Mouse (Mus musculus) left cerebral cortex, postnatal 25 days (tissue): Measurements from ENCODE around the gene Hoxb7. TPM values are rescaled to one million over a fixed set of nuclear protein-coding genes. Genes with fewer than 3 reads are reported as not detected.

ENCODE experiments used
- DNase-seq, 2 experiments: peaks; one replicate each; pipeline ENCODE4 v3.0.0; 2022; ENCODE audit warnings: low spot score in 2 of 2, mixed read lengths in 1 of 2
- intact Hi-C: fragments of 180-260 bp; cut with DNase I; formaldehyde crosslinking; loops from one replicate; pipeline ENCODE4 v1.15.1; 2025
- total RNA-seq, 2 experiments: library from RNA; stranded (reverse); gene quantifications; 2 replicates each; pipeline ENCODE4 v1.2.3; 2021

Gene Hoxb7
- total RNA-seq, 2 experiments from 2014 or later, result not detected

DNA sequence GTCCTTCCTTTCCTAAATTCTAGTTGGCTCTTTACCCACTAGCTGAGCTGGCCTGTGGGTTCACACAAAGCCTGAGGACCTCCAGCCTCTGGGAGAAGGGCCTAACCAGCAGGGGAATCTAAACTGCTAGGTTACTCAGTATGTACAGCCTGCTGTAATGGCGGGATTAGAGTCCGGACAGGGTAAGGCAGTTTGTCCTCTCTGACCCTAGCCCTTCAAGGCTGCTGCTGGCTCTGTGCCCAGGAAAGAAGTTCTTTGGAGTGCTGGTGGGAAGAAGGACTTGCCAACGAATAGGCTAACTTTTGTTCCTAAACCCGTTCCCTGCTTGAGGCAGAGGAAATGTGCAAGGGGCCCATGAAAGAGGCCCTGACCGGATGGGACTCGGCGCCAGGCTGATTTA, 20.5 kb upstream of the Hoxb7 start:
- no peak for DNase-seq
- intact Hi-C loops, result loop anchor here (5.0 to 10.0 kb wide), 3 partner anchors 64 to 1121 kb away; partner anchors contain the start of genes Dlx4 and Hoxb2

DNA sequence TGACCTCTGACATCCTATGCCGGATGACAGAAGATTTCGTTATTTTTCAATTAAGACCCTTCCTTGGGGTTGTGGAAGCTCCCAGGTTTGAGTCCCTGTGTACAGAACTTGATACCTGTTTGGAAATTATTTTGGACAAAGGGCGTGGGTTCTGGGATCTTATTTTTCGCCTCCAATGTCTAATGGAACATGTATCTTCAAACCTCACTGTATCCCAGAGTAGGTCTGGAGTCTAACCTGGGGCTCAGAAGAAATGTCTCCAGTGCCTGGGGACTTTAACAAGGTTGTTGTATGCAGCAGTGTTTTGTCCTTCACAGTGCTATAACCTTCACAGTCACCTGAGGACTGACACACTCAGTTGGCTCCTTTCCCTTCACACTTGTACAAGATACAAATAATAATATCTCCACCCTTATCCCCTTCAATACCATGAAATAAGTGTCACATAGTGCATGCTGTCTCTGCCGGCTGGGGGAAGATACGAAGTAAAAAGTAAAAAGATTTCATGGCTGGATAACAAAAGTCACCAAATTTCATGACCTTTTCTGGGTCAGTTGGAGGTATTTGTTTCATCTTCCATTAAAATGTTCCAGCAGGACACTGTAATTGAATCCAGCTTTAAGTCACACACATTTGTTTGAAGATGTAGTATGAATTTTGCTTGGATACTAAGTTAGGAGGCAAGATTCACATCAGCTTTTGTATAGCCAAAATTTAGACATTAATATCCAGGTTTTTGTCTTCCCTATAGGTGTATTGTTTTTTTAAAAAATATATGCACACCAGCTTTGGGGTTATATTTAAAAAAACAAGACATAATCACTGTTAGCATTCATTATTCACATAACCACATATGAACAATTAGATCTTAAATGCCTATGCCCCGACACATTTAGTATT, 19.2 kb upstream of the Hoxb7 start:
- intact Hi-C loops, result loop anchor here (5.0 to 10.0 kb wide), 3 partner anchors 65 to 1122 kb away; partner anchors contain the start of genes Dlx4 and Hoxb2
- no peak for DNase-seq

DNA sequence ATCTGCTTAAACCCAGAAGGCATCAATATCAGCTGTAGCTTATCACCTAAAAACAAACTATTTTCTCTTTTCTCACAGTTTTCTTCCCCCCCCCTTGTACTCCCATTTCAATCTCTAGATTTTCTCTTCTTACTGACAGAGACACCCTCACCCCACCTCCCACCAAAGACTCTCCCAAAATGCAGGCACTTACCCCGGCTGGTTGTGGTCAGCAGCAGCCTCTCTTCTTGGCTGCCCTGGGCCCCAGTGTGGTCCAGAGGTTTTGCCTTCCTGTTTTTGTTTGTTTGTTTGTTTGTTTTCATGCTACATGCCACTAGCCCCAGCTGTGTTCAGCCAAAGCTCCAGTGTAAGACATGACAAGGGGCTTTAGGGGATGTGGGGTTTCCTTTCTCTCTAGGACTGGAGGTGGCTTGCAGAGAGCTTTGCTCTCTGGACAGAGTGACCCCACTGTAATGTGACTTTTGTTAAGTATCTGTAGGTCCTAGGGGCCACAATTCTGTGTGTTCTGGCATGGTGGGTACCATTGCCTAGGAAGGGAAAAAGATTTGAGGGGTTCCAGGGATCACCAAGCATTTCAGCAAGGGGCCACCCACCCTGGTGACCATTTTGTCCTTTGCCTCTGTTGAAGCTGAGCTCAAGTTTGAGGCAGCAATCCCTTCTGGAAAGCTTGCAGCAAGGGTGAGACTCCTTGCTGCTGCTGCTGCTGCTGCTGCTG, 18.2 kb upstream of the Hoxb7 start:
- DNase-seq, result no peak
- intact Hi-C loops, result loop anchor here (5.0 to 10.0 kb wide), 3 partner anchors 66 to 1123 kb away; partner anchors contain the start of genes Dlx4 and Hoxb2

DNA sequence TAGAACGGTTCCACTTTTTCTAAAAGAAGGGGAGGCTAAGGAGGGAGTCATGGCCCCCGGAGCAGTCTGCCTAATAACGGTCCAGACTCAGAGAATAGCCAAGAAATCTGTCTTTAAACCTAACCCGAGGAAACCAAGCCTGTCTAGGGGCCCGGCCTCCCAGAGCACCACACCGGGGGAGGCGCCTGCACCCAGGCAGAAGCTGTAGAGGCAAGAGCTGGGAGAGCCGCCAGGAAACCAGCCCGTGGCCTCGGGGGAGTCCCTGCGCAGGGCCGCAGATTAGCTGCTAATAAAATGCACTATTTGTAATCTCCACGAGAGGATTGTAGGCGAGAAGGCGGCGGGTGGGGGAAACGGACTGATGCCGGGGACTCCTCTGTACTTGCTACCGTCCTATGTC, 16.6 kb upstream of the Hoxb7 start:
- DNase-seq, result no peak
- intact Hi-C loops, result loop anchor here (5.0 to 10.0 kb wide), 3 partner anchors 68 to 1125 kb away; partner anchors contain the start of genes Dlx4 and Hoxb2

DNA sequence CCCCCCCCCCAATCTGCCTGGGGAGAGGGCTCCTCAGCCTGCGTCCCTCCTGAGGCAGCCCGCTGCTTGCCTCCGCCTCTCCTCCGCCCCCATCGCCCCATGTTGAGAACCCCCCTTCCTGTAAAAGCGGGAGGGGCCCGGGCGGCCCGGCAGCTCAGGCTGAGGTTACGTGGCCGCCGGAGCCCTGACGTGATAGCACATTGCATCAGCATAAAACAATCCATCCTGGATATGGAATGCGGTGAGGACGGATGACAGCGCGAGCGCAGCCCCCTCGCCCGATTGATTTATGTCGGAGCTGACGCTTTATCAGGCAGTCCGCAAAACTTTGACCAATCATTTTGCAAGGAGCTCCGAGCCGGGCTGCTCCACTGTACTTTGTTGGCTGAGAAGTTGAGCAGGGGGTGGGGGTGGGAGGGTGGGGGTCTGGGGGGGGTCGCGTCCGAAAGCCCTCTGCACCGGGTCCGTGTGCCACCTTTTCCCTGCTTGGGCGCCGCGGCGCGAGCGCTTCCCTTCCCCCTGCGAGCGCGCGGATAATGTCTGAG, 15.4 kb upstream of the Hoxb7 start, which contains the start of gene Hoxb9:
Gene Hoxb9 (plus strand): TSS at position 462 of the 545 bp plus-strand sequence.
- intact Hi-C loops, result no loop called here
- no peak for DNase-seq

DNA sequence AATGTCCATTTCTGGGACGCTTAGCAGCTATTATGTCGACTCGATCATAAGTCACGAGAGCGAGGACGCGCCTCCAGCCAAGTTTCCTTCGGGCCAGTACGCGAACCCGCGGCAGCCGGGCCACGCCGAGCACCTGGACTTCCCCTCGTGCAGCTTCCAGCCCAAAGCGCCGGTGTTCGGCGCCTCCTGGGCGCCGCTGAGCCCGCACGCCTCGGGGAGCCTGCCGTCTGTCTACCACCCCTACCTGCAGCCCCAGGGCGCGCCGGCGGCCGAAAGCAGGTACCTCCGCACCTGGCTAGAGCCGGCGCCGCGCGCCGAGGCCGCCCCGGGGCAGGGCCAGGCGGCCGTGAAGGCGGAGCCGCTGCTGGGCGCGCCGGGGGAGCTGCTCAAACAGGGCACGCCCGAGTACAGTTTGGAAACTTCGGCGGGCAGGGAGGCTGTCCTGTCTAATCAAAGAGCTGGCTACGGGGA, 14.8 kb upstream of the Hoxb7 start:
- no peak for DNase-seq
- intact Hi-C loops, result no loop called here

DNA sequence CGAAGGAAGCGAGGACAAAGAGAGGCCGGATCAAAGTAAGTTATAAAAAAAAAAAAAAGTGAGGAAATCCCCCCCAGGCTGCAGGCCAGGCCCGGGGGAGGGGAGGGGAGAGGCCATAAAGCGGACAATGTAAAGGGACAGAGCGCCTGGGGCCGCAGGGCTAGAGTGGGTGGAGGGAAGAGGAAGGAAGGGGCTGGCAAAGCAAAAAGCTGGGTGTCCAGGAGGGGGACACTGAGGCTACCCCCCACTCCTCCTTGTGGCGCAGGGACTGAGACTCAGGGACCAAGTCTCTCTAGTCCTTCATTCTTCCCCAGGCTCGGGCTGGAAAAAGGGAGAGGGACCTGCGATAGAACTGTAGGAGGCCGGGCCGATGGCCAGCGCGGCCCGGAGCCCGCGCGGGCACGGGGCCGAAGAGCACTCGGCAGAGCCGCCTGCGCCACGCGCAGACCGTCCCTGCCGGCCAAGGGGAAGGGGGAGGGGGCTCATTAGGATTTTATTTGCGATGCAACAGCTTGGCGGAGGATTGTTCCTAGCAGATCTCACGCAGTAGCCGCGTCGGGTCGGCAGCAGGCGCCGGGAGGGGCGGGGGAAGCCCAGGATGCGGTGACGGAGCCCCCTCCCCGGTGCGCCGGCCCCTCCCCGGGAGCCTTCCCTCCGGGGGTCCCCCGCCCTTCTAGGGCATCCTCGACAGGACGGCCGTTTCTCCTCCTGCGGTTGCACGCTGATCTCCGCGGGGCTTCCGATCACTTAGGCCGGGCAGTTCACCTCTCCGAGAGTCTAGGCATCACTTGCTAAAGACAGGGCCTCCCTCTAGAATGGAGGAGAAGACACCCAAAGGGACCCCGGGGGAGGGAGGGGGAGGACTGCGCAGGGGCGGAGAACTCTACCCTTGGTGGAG, 14.2 kb upstream of the Hoxb7 start:
- intact Hi-C loops, result no loop called here
- no peak for DNase-seq

DNA sequence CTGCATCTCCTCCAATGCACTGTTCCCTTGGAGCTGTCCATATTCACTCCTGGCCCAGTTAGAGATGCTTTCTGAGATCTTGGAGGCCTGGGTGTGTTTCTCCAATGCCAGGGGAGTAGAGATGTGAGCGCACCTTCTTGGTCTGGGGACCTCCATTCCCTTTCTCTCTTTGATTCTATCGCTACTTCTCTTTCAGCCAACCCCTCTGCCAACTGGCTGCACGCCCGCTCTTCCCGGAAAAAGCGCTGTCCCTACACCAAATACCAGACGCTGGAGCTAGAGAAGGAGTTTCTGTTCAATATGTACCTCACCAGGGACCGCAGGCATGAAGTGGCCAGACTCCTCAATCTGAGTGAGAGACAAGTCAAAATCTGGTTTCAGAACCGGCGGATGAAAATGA, 12.0 kb upstream of the Hoxb7 start:
- DNase-seq, result no peak

DNA sequence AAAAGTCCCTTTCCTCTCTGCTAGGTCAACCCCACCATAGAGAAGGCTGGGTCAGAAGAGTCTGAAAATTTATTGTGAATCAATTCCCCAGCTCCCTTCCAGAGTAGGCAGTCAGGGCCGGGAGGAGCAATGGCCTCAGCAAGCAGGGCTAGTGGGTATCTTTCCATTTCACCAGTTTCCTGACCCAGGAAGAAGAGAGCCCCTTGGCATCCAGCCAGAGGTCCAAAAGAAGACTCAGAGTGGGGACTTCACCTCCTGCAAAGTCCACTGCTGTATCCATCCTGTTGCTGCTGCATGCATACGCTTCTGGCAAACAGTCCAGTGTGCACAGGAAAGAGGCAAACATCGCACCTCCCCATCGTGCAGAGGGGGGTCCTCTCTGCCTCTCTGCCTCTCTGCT, 10.5 kb upstream of the Hoxb7 start:
- no peak for DNase-seq
- intact Hi-C loops, result loop anchor here (5.0 kb wide), 2 partner anchors 466 to 511 kb away; partner anchors contain the start of gene Cbx1

More for the DNA sequence above, 12.0 kb upstream of the Hoxb7 start:
- intact Hi-C loops, result no loop called here

DNA sequence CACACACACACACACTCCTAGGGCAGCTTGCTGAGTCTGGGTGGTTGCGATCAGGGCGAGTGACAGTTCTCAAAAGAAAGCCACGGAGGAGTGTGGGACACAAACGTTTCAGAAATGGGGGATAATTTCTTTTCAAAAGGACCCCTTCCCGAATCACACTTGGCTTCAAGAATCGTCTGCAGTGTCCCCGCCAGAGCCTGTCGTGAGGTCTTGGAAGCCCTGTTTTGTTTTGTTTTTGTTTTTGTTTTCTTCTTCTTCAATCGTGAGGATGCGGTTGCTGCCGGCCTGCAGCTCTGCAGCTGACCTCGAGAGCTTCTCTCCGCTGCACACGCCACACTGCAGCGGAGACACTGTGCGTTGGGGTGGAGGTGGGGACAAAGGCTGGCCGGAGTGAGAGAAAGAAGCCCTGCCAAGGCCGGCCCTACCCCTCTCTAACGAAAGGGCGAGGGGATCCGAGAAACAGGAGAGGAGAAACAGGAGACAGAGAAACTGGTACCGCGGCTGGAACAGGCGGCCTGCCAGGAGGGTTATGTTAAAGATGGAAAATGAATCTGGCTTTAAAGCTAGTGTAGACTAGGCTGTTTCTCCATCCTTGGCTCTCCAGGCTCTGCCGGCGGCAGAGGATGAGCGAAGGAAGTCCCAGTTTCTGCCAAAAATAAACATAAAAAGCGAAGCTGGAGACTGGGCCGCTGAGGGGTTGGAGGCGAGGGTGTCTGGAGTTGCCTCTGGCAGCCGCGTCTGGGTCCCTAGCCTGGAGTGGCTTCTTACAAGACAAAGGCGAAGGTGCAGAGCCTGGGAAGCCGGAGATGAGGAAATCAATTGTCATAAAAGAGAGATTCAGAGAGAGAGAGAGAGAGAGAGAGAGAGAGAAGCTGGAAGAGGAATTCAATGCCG, 9.0 kb upstream of the Hoxb7 start:
- no peak for DNase-seq
- intact Hi-C loops, result loop anchor here (1.0 to 5.0 kb wide), 6 partner anchors 275 to 585 kb away; partner anchors contain the start of gene Cbx1

DNA sequence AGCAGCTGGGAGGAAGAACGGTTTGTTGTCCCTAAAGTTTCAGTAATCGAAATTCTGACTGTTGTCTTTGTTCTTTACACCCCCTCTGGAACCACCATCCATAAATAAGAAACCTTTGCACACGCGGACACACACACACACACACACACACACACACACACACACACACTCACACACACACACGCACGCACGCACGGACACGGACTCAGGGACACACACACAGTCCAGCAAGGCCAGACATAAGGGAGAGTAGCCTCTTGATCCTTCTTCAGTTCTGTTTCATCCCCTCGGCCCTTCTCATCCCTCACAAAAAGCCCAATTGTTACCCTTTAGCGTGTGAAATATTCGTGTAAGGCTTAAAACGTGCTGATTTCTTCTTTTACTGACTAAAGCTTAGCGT, 8.1 kb upstream of the Hoxb7 start:
- no peak for DNase-seq
- intact Hi-C loops, result loop anchor here (1.0 to 5.0 kb wide), 6 partner anchors 274 to 584 kb away; partner anchors contain the start of gene Cbx1

DNA sequence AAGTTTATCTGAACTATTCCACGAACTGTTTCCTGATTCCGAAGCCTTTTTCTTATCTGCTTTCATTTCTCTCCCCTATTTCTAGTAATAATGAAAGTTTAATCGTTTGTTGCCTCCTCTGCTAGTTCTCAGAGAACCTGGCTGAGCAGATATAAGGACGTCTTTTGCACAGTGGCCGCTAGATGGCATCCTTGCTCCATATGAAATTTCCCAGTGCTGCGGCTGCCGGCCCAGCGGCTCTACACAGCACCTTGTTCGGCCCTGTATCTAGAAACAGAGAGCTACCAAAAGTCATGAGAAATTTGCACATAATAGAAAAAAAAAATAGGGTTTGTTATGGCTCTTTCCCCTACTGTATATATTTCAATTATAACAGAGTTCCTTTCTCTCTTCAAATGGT, 7.7 kb upstream of the Hoxb7 start:
- peak; percentile 83 to 89 for DNase-seq
- intact Hi-C loops, result loop anchor here (1.0 to 5.0 kb wide), 6 partner anchors 274 to 584 kb away; partner anchors contain the start of gene Cbx1

DNA sequence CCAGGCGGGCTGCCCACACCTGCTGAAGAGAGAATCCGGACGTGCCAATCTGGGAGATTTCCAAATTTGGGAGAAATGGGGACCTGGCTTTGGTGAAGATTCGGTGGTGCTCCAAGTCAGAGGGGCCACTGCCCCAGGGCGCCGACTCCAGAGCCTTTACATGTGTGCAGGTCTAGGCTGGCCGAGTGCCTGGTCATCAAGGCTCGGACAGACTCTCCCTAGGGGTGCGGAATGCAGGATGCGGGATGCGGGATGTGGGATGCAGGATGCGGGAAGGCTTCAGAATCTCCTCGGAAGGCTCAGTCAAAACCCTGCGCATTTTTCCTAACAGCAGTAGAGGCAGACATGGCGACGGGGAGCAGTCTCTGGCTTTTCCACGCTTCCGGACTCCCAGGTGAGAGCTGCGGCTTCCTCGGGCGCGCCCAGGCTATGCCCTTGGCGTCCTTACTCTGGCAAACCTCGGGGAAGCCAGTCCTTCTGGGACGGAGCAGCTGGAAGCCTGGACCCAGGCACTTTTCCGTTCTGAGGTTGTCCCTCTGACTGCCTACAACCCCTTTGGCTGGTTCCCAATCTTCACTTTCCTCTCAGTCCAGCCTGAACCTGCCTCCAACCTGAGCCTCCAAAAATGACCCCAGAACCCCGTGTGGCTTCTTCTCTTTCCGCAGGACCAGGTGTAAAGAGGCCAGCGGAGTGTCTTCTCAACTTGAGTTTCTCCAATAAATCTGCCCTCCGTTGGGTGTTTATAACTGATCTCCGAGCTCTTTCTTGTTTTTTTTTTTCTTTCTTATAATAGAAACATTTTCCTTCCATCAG, 6.8 kb upstream of the Hoxb7 start:
- intact Hi-C loops, result loop anchor here (2.0 to 5.0 kb wide), 7 partner anchors 258 to 583 kb away; partner anchors contain the start of genes Cbx1 and Igf2bp1
- no peak for DNase-seq

DNA sequence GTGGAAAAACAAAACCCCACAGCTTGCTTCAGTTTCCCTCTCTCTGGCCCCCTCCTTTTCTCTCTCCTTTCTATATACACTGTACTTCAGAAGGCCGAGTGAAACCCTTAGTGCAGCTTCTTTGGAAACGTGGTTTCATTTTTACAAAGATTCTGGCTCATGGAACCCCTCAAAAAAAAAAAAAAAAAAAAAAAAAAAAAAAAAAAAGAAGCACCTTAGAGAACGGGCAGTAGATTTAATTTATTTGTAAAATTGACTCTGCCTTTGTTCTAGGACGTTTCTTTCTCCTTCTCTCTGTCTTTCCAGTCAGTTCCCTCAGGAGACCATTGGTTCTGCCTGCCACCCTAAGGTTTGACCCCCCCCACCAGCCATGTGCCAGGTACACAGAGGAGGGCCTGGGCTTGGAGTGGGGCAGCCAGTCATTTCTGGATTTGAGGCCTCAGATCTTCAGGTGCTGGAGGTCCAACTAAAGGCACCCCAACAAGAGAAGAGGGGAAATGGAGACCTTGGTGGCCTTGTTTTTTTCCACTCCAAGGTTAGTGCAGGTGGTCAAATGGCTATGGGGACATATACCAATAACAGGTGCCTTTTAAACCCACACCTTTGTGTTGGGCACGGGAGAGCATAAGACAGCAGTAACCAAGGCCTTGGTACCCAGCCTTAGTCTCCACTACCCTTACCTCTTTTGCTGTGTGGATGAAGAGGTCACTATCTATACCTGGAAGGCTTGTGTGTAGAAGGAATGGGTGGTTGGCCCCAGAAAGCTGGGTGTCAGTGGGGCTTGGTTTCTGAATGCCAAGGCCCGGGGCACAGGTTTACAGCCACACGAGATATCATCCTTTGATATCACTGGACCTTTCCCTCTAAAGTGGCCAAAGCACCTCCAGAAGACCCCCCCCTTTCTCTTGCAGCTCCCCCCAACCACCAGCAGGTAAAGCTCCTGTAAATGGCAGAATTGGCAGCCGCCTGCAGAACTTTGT, 5.7 kb upstream of the Hoxb7 start:
- DNase-seq, result no peak
- intact Hi-C loops, result loop anchor here (5.0 kb wide), 2 partner anchors 257 to 273 kb away; partner anchors contain the start of gene Igf2bp1

DNA sequence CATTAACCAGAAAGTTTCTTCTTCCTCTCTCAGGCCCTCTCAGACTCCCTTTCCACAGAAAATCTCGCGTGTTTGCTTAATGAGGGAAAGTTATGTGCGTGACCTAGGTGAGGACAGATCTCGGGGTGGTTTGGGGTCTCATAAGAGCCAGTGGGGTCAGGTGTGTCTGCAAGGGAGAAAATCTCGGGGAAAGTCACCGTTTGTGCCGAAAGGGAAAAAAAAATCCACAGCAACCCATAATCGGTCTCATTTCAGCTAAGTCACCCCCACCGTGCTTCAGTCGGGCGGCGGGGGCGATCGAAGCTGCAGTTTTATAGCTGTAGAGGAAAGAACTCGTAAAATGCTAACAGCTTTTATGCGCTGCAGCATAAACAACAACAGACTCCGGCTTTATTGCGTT, 5.0 kb upstream of the Hoxb7 start:
- intact Hi-C loops, result loop anchor here (5.0 kb wide), 2 partner anchors 256 to 274 kb away; partner anchors contain the start of gene Igf2bp1
- no peak for DNase-seq
